Mouse (Mus musculus): Measurements from ENCODE around the gene Vdac1. TPM values are rescaled to one million over a fixed set of nuclear protein-coding genes. Genes with fewer than 3 reads are reported as not detected.

Gene Vdac1
- polyA plus RNA-seq (2015; fragmentation: Nextera tagmentation; extraction: Ambion mirVana): 240 and 244 TPM in 2 replicates

- peak; percentile 92 for ATAC-seq (ENCODE audit: low FRiP score, low read depth)
- no peaks in the 10 kb centered on the region for H3K9me3 ChIP-seq
- H3K36me3 ChIP-seq: no peaks in the 10 kb centered on the region
- under 1% methylated on average over 72 of the region's 84 CpGs for WGBS
- H3K4me1 ChIP-seq: peaks cover 52% of the 10 kb centered on the region
- peak within 1 kb of the TSS; percentile 93 for H3K27ac ChIP-seq
- no peaks in the 10 kb centered on the region for H3K27me3 ChIP-seq
- H3K4me3 ChIP-seq: peak within 1 kb of the TSS; percentile 94
- H3K4me2 ChIP-seq (replicated peaks): peak within 1 kb of the TSS; percentile 96
- peak within 1 kb of the TSS; percentile 95 for H3K9ac ChIP-seq
Measured at GRCm38 (mm10) chr11:52360471-52361277, at the start of gene Vdac1. Gene Vdac1 (plus strand): TSS chr11:52360860.

- peaks cover 17% of the 10 kb centered on the region; the same call in 1 of the 2 replicates for H3K4me1 ChIP-seq
- peak overlapping the region; percentile 39 for H3K4me2 ChIP-seq (replicated peaks)
- no peaks in the 10 kb centered on the region for H3K36me3 ChIP-seq
- H3K9ac ChIP-seq: no peak overlapping the region
- peaks cover 23% of the 10 kb centered on the region for H3K27me3 ChIP-seq
- WGBS: 16% methylated on average over 26 of the region's 26 CpGs
- ATAC-seq (ENCODE audit: low FRiP score, low read depth): no peak
- no peak overlapping the region for H3K4me3 ChIP-seq
- no peaks in the 10 kb centered on the region for H3K9me3 ChIP-seq
- no peak overlapping the region for H3K27ac ChIP-seq
Measured at GRCm38 (mm10) chr11:52314102-52314793, 46.4 kb upstream of the Vdac1 start.

GRCm38 (mm10) chr11:52318445-52318844 lies 42.2 kb upstream of the Vdac1 start:
- Histone ChIP-seq H3K9ac (no peak overlapping the region), H3K27ac (no peak overlapping the region), H3K36me3 (no peaks in the 10 kb centered on the region), H3K4me3 (no peak overlapping the region), H3K4me1 (peaks cover 9% of the 10 kb centered on the region; the same call in 1 of the 2 replicates), H3K9me3 (no peaks in the 10 kb centered on the region), H3K27me3 (peaks cover 20% of the 10 kb centered on the region), H3K4me2 (replicated peaks) (no peak overlapping the region)
- ATAC-seq (ENCODE audit: low FRiP score, low read depth): no peak
- 62% methylated on average over 13 of the region's 13 CpGs for WGBS

GRCm38 (mm10) chr11:52319664-52320063 lies 41.0 kb upstream of the Vdac1 start:
- no peak overlapping the region for H3K4me2 ChIP-seq (replicated peaks)
- ATAC-seq (ENCODE audit: low FRiP score, low read depth): no peak
- H3K9me3 ChIP-seq: no peaks in the 10 kb centered on the region
- H3K4me1 ChIP-seq: peaks cover 2% of the 10 kb centered on the region; the same call in 1 of the 2 replicates
- no peak overlapping the region for H3K27ac ChIP-seq
- H3K9ac ChIP-seq: no peak overlapping the region
- no peaks in the 10 kb centered on the region for H3K36me3 ChIP-seq
- H3K27me3 ChIP-seq: peaks cover 9% of the 10 kb centered on the region
- H3K4me3 ChIP-seq: no peak overlapping the region
- WGBS: 71% methylated on average over 4 of the region's 4 CpGs

GRCm38 (mm10) chr11:52320529-52320928 lies 40.1 kb upstream of the Vdac1 start:
- no peak overlapping the region for H3K9ac ChIP-seq
- WGBS: 84% methylated on average over 4 of the region's 4 CpGs
- H3K4me3 ChIP-seq: no peak overlapping the region
- H3K27ac ChIP-seq: no peak overlapping the region
- ATAC-seq (ENCODE audit: low FRiP score, low read depth): no peak
- H3K4me1 ChIP-seq: no peaks in the 10 kb centered on the region
- H3K4me2 ChIP-seq (replicated peaks): no peak overlapping the region
- H3K36me3 ChIP-seq: no peaks in the 10 kb centered on the region
- H3K27me3 ChIP-seq: peaks cover under 1% of the 10 kb centered on the region; the same call in 1 of the 2 replicates
- H3K9me3 ChIP-seq: no peaks in the 10 kb centered on the region

GRCm38 (mm10) chr11:52321540-52321939 lies 39.1 kb upstream of the Vdac1 start:
- Histone ChIP-seq H3K36me3 (no peaks in the 10 kb centered on the region), H3K4me1 (no peaks in the 10 kb centered on the region), H3K27ac (no peak overlapping the region), H3K9ac (no peak overlapping the region), H3K4me3 (no peak overlapping the region), H3K9me3 (no peaks in the 10 kb centered on the region), H3K4me2 (replicated peaks) (no peak overlapping the region), H3K27me3 (no peaks in the 10 kb centered on the region)
- ATAC-seq (ENCODE audit: low FRiP score, low read depth): no peak
- WGBS: 55% methylated on average over 3 of the region's 3 CpGs

- Histone ChIP-seq H3K36me3 (no peaks in the 10 kb centered on the region), H3K27ac (no peak overlapping the region), H3K4me3 (no peak overlapping the region), H3K4me1 (no peaks in the 10 kb centered on the region), H3K9ac (no peak overlapping the region), H3K4me2 (replicated peaks) (no peak overlapping the region), H3K27me3 (no peaks in the 10 kb centered on the region), H3K9me3 (no peaks in the 10 kb centered on the region)
- ATAC-seq (ENCODE audit: low FRiP score, low read depth): no peak
- WGBS: 59% methylated on average over 23 of the region's 23 CpGs
Measured at GRCm38 (mm10) chr11:52324442-52325367, 36.0 kb upstream of the Vdac1 start.

GRCm38 (mm10) chr11:52327313-52327712 lies 33.3 kb upstream of the Vdac1 start:
- no peaks in the 10 kb centered on the region for H3K9me3 ChIP-seq
- H3K4me2 ChIP-seq (replicated peaks): no peak overlapping the region
- H3K9ac ChIP-seq: no peak overlapping the region
- no peak overlapping the region for H3K27ac ChIP-seq
- H3K4me3 ChIP-seq: no peak overlapping the region
- WGBS: 47% methylated on average over 3 of the region's 3 CpGs
- H3K36me3 ChIP-seq: no peaks in the 10 kb centered on the region
- no peaks in the 10 kb centered on the region for H3K4me1 ChIP-seq
- no peak for ATAC-seq (ENCODE audit: low FRiP score, low read depth)
- H3K27me3 ChIP-seq: no peaks in the 10 kb centered on the region

- no peak overlapping the region for H3K4me2 ChIP-seq (replicated peaks)
- no peaks in the 10 kb centered on the region for H3K4me1 ChIP-seq
- H3K36me3 ChIP-seq: no peaks in the 10 kb centered on the region
- 0 out of 2 replicates have a peak overlapping the region, but pooled peaks have one; percentile 44 for H3K27ac ChIP-seq
- H3K9ac ChIP-seq: no peak overlapping the region
- H3K27me3 ChIP-seq: no peaks in the 10 kb centered on the region
- H3K9me3 ChIP-seq: no peaks in the 10 kb centered on the region
- ATAC-seq (ENCODE audit: low FRiP score, low read depth): no peak
- H3K4me3 ChIP-seq: no peak overlapping the region
- 40% methylated on average over 16 of the region's 16 CpGs for WGBS
Measured at GRCm38 (mm10) chr11:52332421-52333118, 28.1 kb upstream of the Vdac1 start.

- H3K9me3 ChIP-seq: no peaks in the 10 kb centered on the region
- 92% methylated on average over 13 of the region's 13 CpGs for WGBS
- H3K4me2 ChIP-seq (replicated peaks): no peak overlapping the region
- H3K4me3 ChIP-seq: no peak overlapping the region
- ATAC-seq (ENCODE audit: low FRiP score, low read depth): no peak
- no peak overlapping the region for H3K9ac ChIP-seq
- no peaks in the 10 kb centered on the region for H3K36me3 ChIP-seq
- no peaks in the 10 kb centered on the region for H3K4me1 ChIP-seq
- H3K27ac ChIP-seq: no peak overlapping the region
- no peaks in the 10 kb centered on the region for H3K27me3 ChIP-seq
Measured at GRCm38 (mm10) chr11:52333616-52334015, 27.0 kb upstream of the Vdac1 start.

- 72% methylated on average over 4 of the region's 4 CpGs for WGBS
- no peak overlapping the region for H3K9ac ChIP-seq
- no peaks in the 10 kb centered on the region for H3K27me3 ChIP-seq
- no peak for ATAC-seq (ENCODE audit: low FRiP score, low read depth)
- no peak overlapping the region for H3K27ac ChIP-seq
- no peak overlapping the region for H3K4me3 ChIP-seq
- no peaks in the 10 kb centered on the region for H3K36me3 ChIP-seq
- no peaks in the 10 kb centered on the region for H3K4me1 ChIP-seq
- H3K9me3 ChIP-seq: no peaks in the 10 kb centered on the region
- no peak overlapping the region for H3K4me2 ChIP-seq (replicated peaks)
Measured at GRCm38 (mm10) chr11:52335263-52335662, 25.4 kb upstream of the Vdac1 start.
